Mouse (Mus musculus): ENCODE data around the gene Ren1. TPM values are rescaled to one million over a fixed set of nuclear protein-coding genes. Genes with fewer than 3 reads are reported as not detected.

The Ren1 gene
- total and polyA plus RNA-seq, 2 experiments from 2014 or later = 0.12 to 0.14 TPM

DNA sequence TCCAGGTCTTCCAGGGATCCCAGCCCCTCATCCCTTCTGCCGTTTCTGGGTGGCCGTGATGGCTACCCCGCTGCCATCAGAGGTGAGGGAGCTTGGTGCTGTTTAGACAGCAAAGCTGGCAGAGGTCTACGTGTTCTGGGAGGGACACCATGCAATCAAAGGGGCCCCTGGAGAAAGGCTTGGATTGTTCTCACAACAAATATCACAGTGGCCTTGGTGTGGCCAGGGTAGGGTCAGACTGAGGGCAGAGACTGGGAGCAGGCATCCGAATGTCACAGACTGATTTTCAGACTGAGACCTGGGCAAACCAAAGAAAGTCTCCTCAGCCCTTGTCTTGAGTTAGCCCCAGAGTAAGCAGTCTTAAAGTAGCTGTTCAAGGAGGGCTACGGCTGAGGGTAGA is 21.1 kb downstream of the Ren1 start:
- no peak overlapping the region for H3K4me2 ChIP-seq (ENCODE audit: low read depth)
- no peak overlapping the region for H3K4me3 ChIP-seq (ENCODE audit: low read depth, low read length)
- no peak overlapping the region for H3K27ac ChIP-seq (ENCODE audit: low read depth, low read length)
- DNase-seq (no peak), ATAC-seq (no peak)
- H3K27me3 ChIP-seq (ENCODE audit: insufficient read depth, low read length) = no peaks in the 10 kb centered on the region
- no peaks in the 10 kb centered on the region for H3K4me1 ChIP-seq (ENCODE audit: insufficient read depth)
- TF ChIP-seq CTCF (IDR thresholded peaks at IDR 0.05; ENCODE audit: low read depth) = no peak
- no peak overlapping the region for H3K9ac ChIP-seq
- H3K9me3 ChIP-seq (ENCODE audit: low read length) = no peaks in the 10 kb centered on the region
- 89% methylated on average over 6 of the region's 6 CpGs for WGBS
- no peaks in the 10 kb centered on the region; the same call in 1 of the 2 replicates for H3K36me3 ChIP-seq (ENCODE audit: insufficient read depth)

DNA sequence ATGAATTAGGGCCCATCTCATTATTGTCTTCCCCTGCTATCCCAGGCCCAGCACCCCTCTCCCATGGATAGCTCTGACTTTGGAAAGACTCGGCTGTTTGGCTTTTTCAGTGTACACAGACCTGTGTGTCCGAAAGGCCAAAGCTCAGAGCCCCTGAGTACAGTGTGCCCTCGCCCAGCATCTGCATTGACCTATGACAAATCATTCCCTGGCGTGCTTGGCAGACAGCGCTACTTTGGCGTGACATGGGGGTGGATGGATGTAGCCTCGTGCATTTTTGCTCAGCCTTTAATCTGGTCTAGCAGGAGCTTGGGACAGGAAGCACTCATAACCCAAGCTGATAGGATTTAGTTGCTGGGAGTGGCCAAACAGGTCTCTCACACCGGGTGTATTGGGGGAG is 21.8 kb downstream of the Ren1 start:
- ATAC-seq (no peak), DNase-seq (no peak)
- WGBS = 79% methylated on average over 8 of the region's 8 CpGs
- TF ChIP-seq CTCF (IDR thresholded peaks at IDR 0.05; ENCODE audit: low read depth) = no peak
- Histone ChIP-seq H3K9ac (no peak overlapping the region), H3K4me1 (ENCODE audit: insufficient read depth) (no peaks in the 10 kb centered on the region), H3K9me3 (ENCODE audit: low read length) (no peaks in the 10 kb centered on the region), H3K36me3 (ENCODE audit: insufficient read depth) (no peaks in the 10 kb centered on the region; the same call in 1 of the 2 replicates), H3K4me2 (ENCODE audit: low read depth) (no peak overlapping the region), H3K27ac (ENCODE audit: low read depth, low read length) (no peak overlapping the region), H3K27me3 (ENCODE audit: insufficient read depth, low read length) (no peaks in the 10 kb centered on the region), H3K4me3 (ENCODE audit: low read depth, low read length) (no peak overlapping the region)

DNA sequence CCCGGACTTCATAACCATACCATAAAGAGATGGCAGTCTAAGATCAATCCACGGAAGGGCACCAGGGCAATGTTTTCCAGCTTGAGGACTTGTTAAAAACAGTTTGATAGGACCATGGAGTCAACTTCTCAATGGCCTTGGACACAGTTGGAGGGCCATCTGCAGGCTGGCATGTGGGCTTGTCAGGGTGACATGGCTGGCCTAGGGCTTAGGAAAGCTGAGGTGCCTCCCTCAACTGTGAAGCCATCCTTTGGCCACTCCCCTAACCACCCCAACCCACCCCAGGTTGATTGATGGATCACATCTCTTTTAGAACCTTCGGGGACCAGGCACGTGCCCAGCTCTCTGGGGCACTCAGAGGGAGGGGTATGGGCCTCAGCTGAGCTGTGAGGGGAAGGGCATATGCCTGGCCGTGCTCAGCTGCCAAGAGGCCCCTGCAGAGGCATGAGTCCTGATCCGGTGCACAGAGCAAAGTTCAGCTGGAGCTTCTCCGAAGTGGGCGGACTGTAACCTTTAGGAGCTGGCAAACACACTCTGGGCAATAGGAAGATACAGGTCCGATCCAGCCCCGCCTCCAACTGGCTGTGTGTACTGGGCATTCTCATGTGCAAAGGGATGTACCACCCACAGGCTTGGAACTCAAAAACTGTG is 25.5 kb downstream of the Ren1 start:
- no peak for TF ChIP-seq CTCF (IDR thresholded peaks at IDR 0.05; ENCODE audit: low read depth)

DNA sequence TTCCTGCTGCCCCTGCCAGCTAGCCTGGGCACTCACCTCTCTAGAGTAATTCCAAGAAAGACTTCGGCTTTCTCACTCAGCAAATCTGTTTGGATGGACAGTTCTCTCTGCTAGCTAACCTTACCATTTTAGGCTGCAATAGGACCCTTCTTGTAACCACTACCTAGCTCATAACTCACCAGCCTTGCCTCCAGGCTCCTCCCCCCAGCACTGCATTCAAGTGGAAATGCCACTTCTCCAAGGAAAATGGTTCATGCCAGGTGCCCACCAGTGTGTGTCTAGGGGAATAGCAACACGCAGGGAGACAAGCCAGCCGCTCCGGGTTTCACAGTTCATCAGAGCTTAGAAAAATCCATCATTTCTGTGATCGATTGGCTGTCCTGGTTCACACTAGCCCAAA is 27.2 kb downstream of the Ren1 start:
- Histone ChIP-seq H3K27me3 (ENCODE audit: insufficient read depth, low read length) (no peaks in the 10 kb centered on the region), H3K9ac (no peak overlapping the region), H3K4me3 (ENCODE audit: low read depth, low read length) (no peak overlapping the region), H3K36me3 (ENCODE audit: insufficient read depth) (no peaks in the 10 kb centered on the region), H3K4me1 (ENCODE audit: insufficient read depth) (no peaks in the 10 kb centered on the region), H3K27ac (ENCODE audit: low read depth, low read length) (no peak overlapping the region), H3K4me2 (ENCODE audit: low read depth) (no peak overlapping the region), H3K9me3 (ENCODE audit: low read length) (no peaks in the 10 kb centered on the region)
- WGBS = 88% methylated on average over 5 of the region's 5 CpGs
- no peak for DNase-seq
- TF ChIP-seq CTCF (IDR thresholded peaks at IDR 0.05; ENCODE audit: low read depth) = no peak
- no peak for ATAC-seq

More for the DNA sequence above, 25.5 kb downstream of the Ren1 start:
- Histone ChIP-seq H3K4me1 (ENCODE audit: insufficient read depth) (no peaks in the 10 kb centered on the region), H3K27me3 (ENCODE audit: insufficient read depth, low read length) (no peaks in the 10 kb centered on the region), H3K9me3 (ENCODE audit: low read length) (no peaks in the 10 kb centered on the region), H3K4me2 (ENCODE audit: low read depth) (no peak overlapping the region), H3K27ac (ENCODE audit: low read depth, low read length) (no peak overlapping the region), H3K36me3 (ENCODE audit: insufficient read depth) (no peaks in the 10 kb centered on the region), H3K4me3 (ENCODE audit: low read depth, low read length) (no peak overlapping the region), H3K9ac (no peak overlapping the region)
- WGBS = 68% methylated on average over 10 of the region's 10 CpGs
- DNase-seq = no peak
- no peak for ATAC-seq

DNA sequence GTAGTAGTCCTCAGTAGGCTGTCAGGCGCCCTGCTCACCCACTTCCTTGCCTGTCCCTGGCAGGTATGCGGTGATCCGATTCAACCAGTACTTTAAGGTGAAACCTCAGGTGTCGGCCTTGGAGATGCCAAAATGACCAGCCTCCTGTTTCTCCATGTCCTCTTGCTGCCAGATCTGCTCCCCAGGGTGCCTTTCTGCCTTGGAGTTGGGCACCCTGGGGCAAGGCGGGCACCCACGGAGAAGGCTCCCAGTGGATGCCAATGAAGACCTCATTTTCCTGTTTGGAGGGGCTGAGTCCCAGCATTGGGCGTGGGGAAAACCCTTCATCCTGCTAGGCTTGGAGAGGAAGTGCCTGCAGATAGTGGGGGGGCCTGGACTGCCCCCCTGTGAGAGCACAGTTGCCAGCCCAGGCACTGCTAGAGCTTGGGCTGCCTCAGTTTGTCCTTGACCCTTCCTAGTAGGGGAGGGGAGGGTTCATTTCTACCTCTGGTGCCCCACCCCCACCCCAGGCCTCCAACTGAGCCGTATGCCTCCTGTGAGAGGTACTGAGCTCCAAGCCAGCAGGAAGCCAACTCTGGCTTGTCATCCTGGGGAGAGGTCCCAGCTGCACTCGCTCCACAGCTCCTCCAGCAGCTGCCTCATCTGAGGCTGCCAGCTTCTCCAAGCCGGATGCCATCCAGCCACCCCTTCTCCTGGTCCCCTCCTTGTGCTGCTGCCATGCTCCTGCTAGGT is 29.1 kb downstream of the Ren1 start:
- DNase-seq (no peak), ATAC-seq (peak; percentile 21; the same call in 1 of the 2 replicates)
- H3K9ac ChIP-seq = no peak overlapping the region
- no peaks in the 10 kb centered on the region for H3K4me1 ChIP-seq (ENCODE audit: insufficient read depth)
- no peaks in the 10 kb centered on the region; the same call in 1 of the 2 replicates for H3K36me3 ChIP-seq (ENCODE audit: insufficient read depth)
- TF ChIP-seq CTCF (IDR thresholded peaks at IDR 0.05; ENCODE audit: low read depth) = no peak
- no peaks in the 10 kb centered on the region for H3K27me3 ChIP-seq (ENCODE audit: insufficient read depth, low read length)
- no peak overlapping the region for H3K4me3 ChIP-seq (ENCODE audit: low read depth, low read length)
- H3K4me2 ChIP-seq (ENCODE audit: low read depth) = no peak overlapping the region
- 69% methylated on average over 10 of the region's 10 CpGs for WGBS
- H3K9me3 ChIP-seq (ENCODE audit: low read length) = no peaks in the 10 kb centered on the region
- no peak overlapping the region for H3K27ac ChIP-seq (ENCODE audit: low read depth, low read length)

GRCm38 (mm10) chr1:133379986-133380320 is 29.6 kb downstream of the Ren1 start:
- no peak overlapping the region for H3K4me3 ChIP-seq (ENCODE audit: low read depth, low read length)
- no peaks in the 10 kb centered on the region for H3K9me3 ChIP-seq (ENCODE audit: low read length)
- no peaks in the 10 kb centered on the region for H3K27me3 ChIP-seq (ENCODE audit: insufficient read depth, low read length)
- ATAC-seq (no peak), DNase-seq (no peak)
- H3K9ac ChIP-seq = no peak overlapping the region
- TF ChIP-seq CTCF (IDR thresholded peaks at IDR 0.05; ENCODE audit: low read depth) = no peak
- H3K4me2 ChIP-seq (ENCODE audit: low read depth) = no peak overlapping the region
- WGBS = 82% methylated on average over 3 of the region's 3 CpGs
- no peaks in the 10 kb centered on the region; the same call in 1 of the 2 replicates for H3K36me3 ChIP-seq (ENCODE audit: insufficient read depth)
- no peaks in the 10 kb centered on the region for H3K4me1 ChIP-seq (ENCODE audit: insufficient read depth)
- no peak overlapping the region for H3K27ac ChIP-seq (ENCODE audit: low read depth, low read length)

- H3K9me3 ChIP-seq (ENCODE audit: low read length) = no peaks in the 10 kb centered on the region
- DNase-seq (peak; percentile 66), ATAC-seq (no peak)
- WGBS = 64% methylated on average over 14 of the region's 14 CpGs
- H3K27me3 ChIP-seq (ENCODE audit: insufficient read depth, low read length) = no peaks in the 10 kb centered on the region
- H3K36me3 ChIP-seq (ENCODE audit: insufficient read depth) = no peaks in the 10 kb centered on the region; the same call in 1 of the 2 replicates
- peak; percentile 81 for TF ChIP-seq CTCF (IDR thresholded peaks at IDR 0.05; ENCODE audit: low read depth)
- no peak overlapping the region for H3K4me2 ChIP-seq (ENCODE audit: low read depth)
- no peak overlapping the region for H3K27ac ChIP-seq (ENCODE audit: low read depth, low read length)
- no peak overlapping the region for H3K9ac ChIP-seq
- H3K4me3 ChIP-seq (ENCODE audit: low read depth, low read length) = no peak overlapping the region
- no peaks in the 10 kb centered on the region for H3K4me1 ChIP-seq (ENCODE audit: insufficient read depth)
Observed at GRCm38 (mm10) chr1:133380347-133381065, 30.2 kb downstream of the Ren1 start.
